Mouse (Mus musculus) urinary bladder, adult 18-20 months (tissue): Measurements from ENCODE around the gene Mark2.

Experiments
- DNase-seq, 2 experiments: peaks; one replicate each; pipeline ENCODE4 v3.0.0; 2022; ENCODE audit warnings: low spot score in 2 of 2, mixed read lengths in 2 of 2

The Mark2 gene

DNA sequence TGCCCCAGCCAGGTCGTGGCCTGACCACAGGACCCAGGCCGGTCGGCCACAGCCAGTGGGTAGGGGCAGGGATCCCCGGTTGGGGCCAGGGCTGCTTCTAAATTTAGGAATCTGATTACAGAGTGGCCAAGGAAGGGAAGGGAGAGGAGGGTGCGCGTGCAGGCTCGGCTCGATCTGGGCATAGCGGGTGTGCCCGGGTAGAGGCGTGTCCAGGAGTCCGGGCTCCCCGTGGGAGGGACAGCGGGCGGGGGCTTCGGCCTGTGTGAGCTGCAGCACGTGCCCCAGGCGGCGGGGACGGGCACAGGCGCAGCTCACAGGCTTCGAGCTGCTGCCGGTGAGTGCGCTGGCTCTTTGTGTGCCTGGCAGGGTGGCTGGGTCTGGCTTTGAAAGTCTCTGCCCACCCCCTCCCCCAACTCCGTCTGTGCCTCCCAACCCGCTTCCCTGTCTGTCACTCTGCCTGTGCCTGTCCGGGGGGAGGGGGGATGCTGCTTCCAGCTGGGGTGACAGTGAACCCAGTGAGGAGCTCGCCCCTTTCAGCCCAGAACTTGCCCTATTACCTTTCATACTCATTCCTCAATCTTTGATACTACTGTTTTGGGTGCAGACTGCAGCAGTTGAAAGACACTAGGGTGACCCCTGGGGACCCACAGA is 74.4 kb downstream of the Mark2 start, which contains the start of gene Rcor2:
TSS of gene Rcor2 (plus strand) at position 235 of the 651 bp plus-strand sequence.
- DNase-seq: peak; percentile 60 to 74

DNA sequence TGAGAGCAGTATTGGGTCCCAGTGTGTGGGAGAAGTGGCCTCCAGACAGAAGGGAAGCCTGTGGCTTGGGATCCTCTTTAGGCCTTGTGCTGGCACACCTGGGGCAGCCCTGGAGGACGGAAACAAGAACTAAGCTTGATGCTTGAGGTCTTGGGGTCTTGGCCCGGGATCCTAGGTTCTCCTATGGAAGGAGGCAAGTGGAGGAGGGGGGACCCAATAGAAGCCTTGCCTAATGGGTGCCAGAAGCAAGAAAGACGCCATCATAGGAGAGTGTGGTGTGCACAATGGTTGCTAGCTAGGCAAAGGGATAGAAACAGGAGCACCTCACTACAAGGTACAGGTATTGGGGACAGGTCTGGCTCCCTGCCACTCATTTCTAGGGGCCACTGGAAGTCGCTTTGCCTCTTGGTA is 75.2 kb downstream of the Mark2 start:
- no peak for DNase-seq

DNA sequence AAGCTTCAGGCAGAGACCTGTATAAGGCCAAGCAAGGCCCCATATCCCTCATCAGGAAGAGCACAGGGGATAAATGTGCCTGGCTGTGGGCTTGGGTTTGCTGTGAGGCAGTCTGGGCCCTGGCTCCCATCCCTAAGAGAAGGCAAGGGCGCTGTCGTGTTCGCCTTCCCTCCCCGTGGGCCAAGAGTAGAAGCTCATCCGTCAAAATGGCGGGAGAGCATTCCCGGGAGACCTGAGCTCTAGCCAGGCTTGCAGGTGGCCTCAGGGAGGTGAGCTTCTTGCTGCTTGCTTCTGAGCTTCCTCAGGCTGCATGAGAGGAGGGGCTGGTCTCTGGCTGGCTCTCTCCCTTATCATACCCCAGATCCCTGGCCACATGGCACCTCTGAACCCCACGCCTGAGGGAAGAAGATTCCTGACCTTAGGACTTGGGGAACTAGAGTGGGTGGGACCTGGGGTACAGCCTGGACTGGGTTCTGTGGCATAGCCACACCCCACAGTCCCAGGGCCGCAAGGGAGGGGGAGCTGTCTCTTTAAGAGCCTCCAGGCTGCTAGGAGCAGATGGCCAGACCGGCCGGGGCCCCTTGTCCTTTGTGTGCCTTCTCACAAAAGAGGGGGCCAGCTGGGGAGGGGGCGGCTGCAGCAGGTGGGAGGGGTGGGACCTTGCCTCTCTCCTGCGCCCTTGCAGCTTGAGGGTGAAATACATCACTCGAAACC is 76.0 kb downstream of the Mark2 start:
- no peak for DNase-seq

DNA sequence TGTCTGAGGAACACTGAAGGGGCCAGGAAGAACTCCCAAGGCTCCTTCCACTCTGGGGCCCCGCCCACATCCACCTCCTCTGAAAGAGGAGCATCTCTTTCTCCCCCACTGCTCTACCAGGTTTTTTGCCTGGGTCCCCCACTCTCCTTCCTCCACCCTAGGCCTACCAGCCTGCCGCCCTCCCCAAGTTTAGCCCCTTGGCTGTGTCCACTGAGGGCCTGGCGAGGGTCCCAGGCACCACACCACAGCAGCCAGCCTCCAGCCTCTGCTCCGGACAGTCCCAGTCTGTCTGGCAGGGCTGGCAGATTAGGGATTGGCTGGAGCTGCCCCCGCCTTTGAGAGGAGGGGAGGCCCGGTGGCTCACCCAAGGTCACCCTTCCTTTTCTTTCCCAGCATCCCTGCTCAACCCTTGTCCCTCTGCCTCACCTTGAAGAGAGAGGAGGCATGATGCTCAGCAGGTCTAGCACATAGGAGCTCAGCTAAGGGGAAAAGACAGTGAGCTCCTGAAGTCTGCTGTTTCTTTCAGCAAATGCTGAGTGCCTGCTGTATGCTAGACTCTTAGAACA is 76.8 kb downstream of the Mark2 start:
- no peak for DNase-seq

DNA sequence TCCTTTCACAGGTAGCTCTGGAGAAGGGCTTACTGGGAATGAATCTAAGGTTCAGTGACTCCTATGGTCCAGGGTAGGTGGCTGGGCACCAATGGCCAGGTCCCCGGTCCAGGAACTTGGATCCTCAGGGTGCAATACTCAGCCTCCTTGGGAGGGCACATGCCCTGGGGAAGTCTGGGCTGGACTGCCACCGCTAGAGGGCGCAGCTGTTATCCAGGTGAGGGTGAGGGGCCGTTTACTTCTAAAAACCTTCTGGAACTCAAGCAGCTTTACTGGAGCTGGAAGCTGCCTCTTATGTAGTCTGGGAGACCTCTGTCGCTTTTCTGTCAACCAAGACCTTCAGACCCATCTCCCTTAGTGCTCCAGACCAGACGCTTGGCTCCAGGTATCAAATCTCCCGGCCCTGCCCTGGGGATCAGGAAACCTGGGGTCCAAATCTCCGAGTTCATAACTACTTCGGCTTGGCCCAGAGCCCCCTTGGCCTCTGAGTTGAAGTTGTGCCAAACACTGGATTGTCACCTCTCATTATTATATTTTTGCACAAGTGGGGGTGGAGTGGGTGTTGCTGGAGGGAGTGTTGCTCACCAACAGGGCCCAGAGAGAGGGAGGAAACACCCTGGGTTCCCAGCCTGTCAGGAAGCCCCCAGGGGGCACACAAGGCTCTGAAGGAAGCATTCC is 77.4 kb downstream of the Mark2 start:
- peak; percentile 69 to 76 for DNase-seq

DNA sequence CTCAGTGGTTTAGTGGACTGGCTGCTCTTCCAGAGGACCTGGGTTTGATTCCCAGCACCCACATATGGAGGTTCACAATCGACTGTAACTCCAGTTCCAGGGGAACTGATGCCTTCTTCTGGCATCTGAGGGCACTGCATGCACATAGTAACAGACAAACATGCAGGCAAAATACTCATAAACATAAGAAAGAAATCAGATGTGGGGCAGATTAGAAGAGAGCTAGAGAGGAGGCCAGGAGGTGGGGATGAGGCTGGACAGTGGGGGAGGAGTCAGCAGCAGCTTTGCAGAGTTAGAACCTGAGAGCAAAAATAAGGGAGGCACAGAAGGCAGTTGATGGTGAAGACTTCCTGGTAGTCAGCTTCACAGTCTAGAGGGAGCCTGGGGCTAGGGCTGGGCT is 79.1 kb downstream of the Mark2 start:
- no peak for DNase-seq

DNA sequence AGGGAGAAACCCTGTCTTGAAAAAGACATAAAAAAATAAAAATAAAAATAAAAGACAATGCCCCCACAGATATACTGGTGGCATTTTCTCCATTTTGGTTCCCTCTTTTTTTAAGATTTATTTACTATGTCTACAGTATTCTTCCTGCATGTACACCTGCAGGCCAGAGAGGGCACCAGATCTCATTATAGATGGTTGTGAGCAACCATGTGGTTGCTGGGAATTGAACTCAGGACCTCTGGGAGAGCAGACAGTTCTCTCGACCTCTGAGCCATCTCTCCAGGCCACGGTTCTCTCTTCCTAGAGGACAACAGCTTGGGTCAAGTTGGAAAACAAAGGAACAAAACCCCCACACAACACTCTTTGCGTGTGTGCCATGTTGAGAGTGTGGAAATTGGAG is 79.7 kb downstream of the Mark2 start:
- DNase-seq: no peak

DNA sequence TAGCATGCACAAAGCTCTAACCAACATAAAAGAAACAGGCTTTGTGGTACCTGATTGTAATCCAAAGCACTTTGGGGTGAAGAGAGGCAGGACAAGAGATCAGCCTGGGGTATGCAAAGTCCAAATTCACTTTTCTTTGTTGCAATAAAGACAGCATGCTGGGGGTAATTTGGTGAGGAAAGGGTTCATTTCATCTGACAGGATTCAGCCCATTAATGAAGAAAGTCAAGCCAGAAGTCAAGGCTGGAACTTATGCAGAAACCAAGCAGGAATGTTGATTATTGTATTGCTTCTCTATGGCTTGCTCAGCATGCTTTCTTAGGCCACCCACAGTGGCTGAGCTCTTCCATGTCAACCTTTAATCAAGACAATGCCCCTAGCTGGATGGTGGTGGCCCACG is 80.2 kb downstream of the Mark2 start:
- DNase-seq: no peak

DNA sequence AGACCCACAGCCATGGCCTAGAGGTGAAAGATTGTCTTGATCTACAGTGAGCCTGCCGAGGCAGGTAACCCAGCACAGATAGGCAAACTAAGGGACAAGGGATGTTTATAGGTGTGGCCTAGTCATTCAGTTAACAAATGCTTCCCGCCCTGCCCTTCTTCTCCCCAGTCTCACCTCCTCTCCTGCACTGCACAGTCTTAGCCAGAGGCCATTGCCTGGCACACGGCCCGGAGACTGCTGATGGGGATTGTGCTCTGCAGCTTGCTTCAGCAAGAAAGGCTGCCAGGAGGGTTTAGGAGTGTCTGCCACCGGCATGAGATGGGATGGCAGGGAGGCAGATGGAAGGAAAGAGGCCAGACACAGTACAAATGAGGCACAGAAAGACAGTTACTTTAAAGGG is 83.8 kb downstream of the Mark2 start:
- no peak for DNase-seq

DNA sequence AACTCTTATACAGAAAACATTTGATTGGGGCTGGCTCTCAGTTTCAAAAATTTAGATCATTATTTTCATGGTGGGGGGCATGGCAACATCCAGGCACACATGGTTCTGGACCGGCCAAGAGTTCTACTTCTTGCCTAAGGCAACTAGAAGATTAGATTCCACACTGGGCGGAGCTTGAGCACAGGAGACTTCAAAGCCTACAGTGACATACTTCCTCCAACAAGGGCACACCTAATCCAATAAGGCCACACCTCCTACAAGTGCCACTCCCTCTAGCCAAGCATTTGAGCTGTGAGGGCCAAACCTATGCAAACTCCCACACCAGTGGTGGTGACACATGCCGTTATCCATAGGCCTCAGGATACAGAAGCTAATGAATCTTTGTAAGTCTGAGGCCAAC is 95.6 kb downstream of the Mark2 start:
- no peak for DNase-seq

DNA sequence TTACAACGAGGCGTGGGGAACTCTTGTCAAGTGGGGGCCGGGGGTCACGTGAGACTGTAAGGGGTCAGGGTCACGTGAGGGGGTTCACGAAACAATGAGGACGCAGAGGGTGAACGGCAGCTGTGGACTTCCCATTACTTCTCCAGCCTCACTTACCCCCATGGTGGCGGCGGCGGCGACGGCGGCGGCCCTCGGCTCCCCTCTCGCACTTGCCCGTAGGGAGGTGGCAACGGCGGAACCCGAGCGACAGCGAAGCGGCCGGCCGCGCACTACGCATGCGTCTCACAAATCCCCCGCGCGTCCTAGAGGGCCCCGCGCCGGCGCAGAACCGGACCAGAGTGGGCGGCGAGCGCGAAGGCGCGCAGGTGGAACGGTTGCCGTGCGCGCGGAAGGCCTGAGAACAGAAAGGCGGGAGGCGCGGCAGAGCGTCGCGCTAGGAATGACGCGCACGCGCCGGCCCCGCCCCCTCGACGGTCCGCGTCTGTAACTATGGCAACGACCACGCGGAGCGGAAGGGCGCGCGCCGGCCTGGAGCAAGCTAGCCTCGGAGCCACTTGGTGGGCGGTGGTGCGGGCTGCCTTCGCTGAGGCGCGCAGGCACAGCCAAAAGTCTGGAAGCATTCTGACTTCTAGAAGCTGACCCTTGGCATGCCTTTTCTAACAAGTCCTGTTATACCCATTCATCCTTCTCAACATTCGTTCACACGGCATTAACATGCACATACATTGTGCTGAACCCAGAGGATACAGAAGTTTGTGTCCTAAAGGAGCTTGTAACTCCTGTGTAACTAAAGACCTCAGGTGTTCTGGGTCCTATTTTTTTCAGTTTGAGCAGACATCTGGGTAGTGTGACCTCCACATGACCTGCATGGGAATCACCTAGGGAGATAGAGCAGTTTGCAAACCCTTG is 100.6 kb downstream of the Mark2 start, which contains the start of gene Naa40:
TSS of gene Naa40 (minus strand) at position 402 of the 909 bp plus-strand sequence.
- DNase-seq: peak; percentile 71 to 86

DNA sequence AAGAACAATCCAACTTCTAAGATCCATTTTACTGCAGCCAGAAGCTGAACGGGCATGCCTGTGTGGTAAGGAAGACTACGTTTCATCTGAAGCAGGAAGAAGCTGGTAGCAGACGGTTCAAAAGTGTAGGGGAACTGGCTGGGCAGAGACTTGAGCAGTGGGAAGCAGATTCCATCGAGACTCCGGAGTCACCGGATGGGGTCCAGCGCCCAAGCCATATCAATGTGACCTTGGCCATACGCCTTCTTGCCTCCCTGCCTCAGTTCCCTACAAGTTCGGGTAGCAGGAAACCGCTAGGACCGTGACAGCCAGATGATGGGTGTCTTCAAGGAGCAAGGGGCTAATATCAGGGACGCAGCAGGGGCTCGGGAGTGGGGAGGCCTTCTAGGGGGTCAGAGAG is 101.4 kb downstream of the Mark2 start:
- DNase-seq: no peak

DNA sequence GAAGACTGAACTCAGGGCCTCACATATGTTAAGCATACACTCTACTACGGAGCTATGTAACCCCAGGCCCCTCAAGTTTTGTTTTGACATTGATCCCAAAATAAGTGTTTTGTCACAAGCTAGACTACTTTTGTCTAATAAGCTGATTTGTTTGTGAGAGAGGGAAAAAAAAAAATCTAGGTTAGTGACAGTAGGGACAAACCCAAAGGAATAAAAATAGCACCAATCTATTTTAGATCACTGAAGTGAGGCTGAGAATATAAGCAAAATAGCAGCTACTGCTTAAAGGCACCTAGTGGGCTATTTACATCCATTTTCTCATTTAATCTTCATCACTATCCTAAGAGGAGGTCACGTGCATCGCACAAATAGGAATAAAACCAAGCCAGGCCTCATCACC is 102.1 kb downstream of the Mark2 start:
- no peak for DNase-seq

DNA sequence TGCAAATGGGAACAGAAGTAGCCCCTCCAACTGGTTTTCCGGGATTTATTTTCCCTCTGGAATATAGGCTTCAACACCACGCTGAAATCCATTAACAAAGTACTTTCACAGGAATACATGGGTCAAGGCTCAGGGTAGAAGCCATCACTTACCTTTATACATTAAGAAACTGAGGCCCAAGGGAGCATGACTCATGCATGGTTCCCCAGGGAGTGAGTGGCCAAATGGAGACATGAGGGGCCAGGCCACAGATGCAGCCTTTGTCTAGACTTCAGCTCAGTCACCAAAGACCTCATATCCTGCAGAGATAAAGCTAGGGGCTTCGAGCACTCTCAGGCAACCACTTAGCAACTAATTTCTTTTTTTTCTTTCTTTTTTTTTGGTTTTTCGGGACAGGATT is 104.9 kb downstream of the Mark2 start:
- no peak for DNase-seq

DNA sequence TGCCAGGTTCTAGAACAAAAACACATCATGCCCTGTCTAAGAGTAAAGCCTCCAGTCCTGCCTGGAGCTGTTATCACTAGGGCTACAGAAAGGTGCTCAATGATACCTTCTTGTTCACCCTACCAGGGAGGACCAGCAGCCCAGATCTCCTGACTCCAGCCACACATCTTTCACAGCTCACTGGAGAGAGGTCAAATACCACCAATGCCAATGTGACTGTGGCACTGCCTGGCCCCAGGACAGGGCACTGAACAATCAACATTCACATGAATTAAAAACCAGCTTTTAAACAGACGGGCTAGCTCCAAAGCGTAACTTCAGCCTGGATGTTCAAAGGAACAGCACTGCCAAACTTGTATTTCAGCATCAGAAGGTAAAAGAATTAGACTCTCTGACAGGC is 105.6 kb downstream of the Mark2 start:
- no peak for DNase-seq

DNA sequence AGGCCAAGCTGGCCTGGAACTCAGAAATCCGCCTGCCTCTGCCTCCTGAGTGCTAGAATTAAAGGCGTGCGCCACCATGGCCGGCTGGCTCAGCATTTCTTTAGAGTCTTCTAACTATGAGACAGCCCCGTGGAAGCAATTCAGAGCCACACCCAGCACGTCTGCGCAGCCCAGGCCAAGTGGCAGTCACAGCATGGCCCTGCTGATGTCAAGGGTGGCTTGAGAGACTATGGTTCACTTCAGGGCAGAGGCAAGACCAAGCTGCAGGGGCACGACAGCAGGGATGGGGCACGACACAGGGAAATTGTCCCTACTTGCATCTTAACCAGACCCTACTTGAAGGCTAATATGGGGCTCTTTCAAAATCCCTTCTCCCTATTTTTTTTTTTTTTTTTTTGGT is 106.2 kb downstream of the Mark2 start:
- no peak for DNase-seq

DNA sequence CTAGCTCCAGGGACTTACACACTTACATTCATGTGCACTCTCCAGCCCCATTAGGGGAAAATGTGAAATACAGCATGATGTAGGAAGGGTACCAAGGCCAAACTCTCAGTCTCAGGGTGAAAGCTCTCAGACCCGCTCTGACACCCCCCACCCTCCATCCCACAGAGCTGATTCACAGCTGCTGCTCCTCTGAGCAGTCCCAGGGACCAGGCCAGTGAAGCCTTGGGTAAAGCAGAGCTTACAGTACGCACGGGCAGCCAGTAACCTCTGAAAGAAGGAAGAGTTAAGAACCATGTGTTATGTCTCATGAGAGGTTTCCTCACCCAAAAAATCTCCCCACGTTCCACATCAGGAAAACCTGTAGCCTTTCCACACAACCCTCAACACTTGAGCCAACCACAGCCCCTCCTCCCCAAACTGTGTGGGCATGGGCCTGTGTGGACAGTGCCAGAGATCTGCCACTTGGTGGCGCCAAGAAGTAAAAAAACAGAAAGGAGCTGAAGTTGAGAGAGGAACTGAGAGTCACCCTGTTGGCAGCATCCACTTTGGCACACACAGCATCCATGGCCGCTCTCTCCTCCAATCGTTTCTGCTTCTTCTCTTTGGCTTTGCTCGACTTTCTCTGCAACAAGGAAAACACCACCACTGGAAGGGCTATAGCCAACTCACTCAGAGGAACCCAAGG is 107.0 kb downstream of the Mark2 start:
- peak; percentile 57 to 60 for DNase-seq

DNA sequence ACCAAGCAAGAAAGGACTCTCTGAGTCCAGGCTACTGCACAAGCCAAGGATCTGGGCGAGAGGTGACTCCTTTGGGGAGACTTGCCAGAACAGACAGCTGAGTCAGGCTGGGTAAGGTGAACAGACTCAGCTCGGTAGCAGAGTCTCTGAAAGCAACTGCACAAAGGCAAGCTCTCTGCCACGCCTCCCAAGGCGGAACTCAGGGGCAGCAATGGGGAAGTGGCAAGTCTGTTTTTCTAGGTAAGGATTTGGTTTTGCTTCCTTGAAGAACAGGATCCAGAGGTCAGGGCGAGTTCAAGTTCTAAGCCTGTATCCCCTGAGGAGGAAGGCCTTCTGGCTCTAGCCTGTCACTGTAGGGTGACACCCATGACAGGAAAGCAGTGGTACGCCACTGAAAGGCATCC is 115.1 kb downstream of the Mark2 start:
- DNase-seq: peak in 1 of 2 experiments; percentile 27
